Mouse (Mus musculus): ENCODE results near the gene Pomc. TPM values are rescaled to one million over a fixed set of nuclear protein-coding genes. Genes with fewer than 3 reads are reported as not detected.

Pomc gene
- polyA plus RNA-seq, 1 experiment from 2014 or later = 0.40 TPM

GRCm38 (mm10) chr12:4008731-4009130 is 54.0 kb downstream of the Pomc start:
- Histone ChIP-seq H3K9me3 (ENCODE audit: low read length) (no peaks in the 10 kb centered on the region), H3K4me3 (ENCODE audit: low read depth, low read length) (no peak overlapping the region), H3K4me1 (ENCODE audit: insufficient read depth) (no peaks in the 10 kb centered on the region), H3K27me3 (ENCODE audit: insufficient read depth, low read length) (no peaks in the 10 kb centered on the region), H3K36me3 (replicated peaks; ENCODE audit: insufficient read depth, low read length) (no peaks in the 10 kb centered on the region), H3K9ac (replicated peaks) (no peak overlapping the region), H3K27ac (ENCODE audit: low read depth) (no peak overlapping the region), H3K4me2 (ENCODE audit: low read depth, low read length) (no peak overlapping the region)
- no peak for DNase-seq
- no peak for ATAC-seq
- 81% methylated on average over 12 of the region's 12 CpGs for WGBS (ENCODE audit: insufficient replicate concordance)
- no peak for TF ChIP-seq CTCF (IDR thresholded peaks at IDR 0.05; ENCODE audit: low read depth)
- TF ChIP-seq EP300 (IDR thresholded peaks at IDR 0.05; ENCODE audit: low read depth) = no peak

Other genes with a start within 250 kb of the Pomc start
- 21.0 and 24.3 TPM in 2 replicates for gene Dnmt3a, start 148.9 kb upstream of the Pomc start, polyA plus RNA-seq (2015; fragmentation: Nextera tagmentation; extraction: Ambion mirVana)
- 0.04 and 0.05 TPM in 2 replicates for gene Efr3b, start 84.0 kb downstream of the Pomc start, polyA plus RNA-seq (2015; fragmentation: Nextera tagmentation; extraction: Ambion mirVana)
- gene Dnajc27, start 127.6 kb downstream of the Pomc start, polyA plus RNA-seq (2015; fragmentation: Nextera tagmentation; extraction: Ambion mirVana) = 0.40 and 0.59 TPM in 2 replicates
- gene Adcy3, start 178.2 kb downstream of the Pomc start, polyA plus RNA-seq (2015; fragmentation: Nextera tagmentation; extraction: Ambion mirVana) = 0.75 and 0.78 TPM in 2 replicates